Mouse (Mus musculus): ENCODE results near the gene Slc25a42. TPM values are rescaled to one million over a fixed set of nuclear protein-coding genes. Genes with fewer than 3 reads are reported as not detected.

Gene Slc25a42
- 3.6 to 6.2 TPM (median 4.5 TPM) in 4 replicates for total RNA-seq (2023)

GRCm38 (mm10) chr8:70212112-70213055, at the start of gene Slc25a42:
Gene Slc25a42 (minus strand): TSS chr8:70212305.

GRCm38 (mm10) chr8:70234080-70234780, 22.1 kb upstream of the Slc25a42 start, which contains the start of the genes Sugp2 and Armc6:
Gene Sugp2 (plus strand): TSS chr8:70234226.
Gene Armc6 (minus strand): TSS chr8:70234466.

GRCm38 (mm10) chr8:70172043-70172681, 39.9 kb downstream of the Slc25a42 start, which contains the start of gene Tmem161a:
Gene Tmem161a (plus strand): TSS chr8:70172356.

GRCm38 (mm10) chr8:70139026-70139857, 72.9 kb downstream of the Slc25a42 start, which contains the start of the genes Rfxank, Borcs8 and Mef2b:
Gene Rfxank (minus strand): TSS chr8:70139154.
Gene Borcs8 (plus strand): TSS chr8:70139499.
Gene Mef2b (plus strand): TSS chr8:70139711.

Other genes starting within 250 kb of the Slc25a42 start
- gene Gatad2a, start 215.9 kb downstream of the Slc25a42 start, total RNA-seq (2023) = 91.2 to 119 TPM (median 106 TPM) in 4 replicates
- gene Mau2, start 169.6 kb downstream of the Slc25a42 start, total RNA-seq (2023) = 120 to 135 TPM (median 124 TPM) in 4 replicates
- gene Sugp1, start 169.5 kb downstream of the Slc25a42 start, total RNA-seq (2023) = 41.7 to 48.8 TPM (median 46.5 TPM) in 4 replicates
- gene Tm6sf2, start 139.4 kb downstream of the Slc25a42 start, total RNA-seq (2023) = 0.41 to 0.42 TPM in 2 of 4 replicates, not detected in the others
- not detected in 4 replicates for gene Hapln4, start 128.8 kb downstream of the Slc25a42 start, total RNA-seq (2023)
- gene Ncan, start 91.4 kb downstream of the Slc25a42 start, total RNA-seq (2023) = 0.12 to 0.24 TPM (median 0.12 TPM) in 4 replicates
- 26.8 to 34.5 TPM (median 33.3 TPM) in 4 replicates for gene Nr2c2ap, start 81.0 kb downstream of the Slc25a42 start, total RNA-seq (2023)
- gene Rfxank, start 73.2 kb downstream of the Slc25a42 start, total RNA-seq (2023) = 29.2 to 34.9 TPM (median 32.5 TPM) in 4 replicates
- 47.1 to 58.2 TPM (median 52.7 TPM) in 4 replicates for gene Borcs8, start 72.8 kb downstream of the Slc25a42 start, total RNA-seq (2023)
- gene Mef2b, start 72.6 kb downstream of the Slc25a42 start, total RNA-seq (2023) = 2.4 to 4.5 TPM (median 4.0 TPM) in 4 replicates
- gene Tmem161a, start 39.9 kb downstream of the Slc25a42 start, total RNA-seq (2023) = 43.7 to 57.9 TPM (median 47.4 TPM) in 4 replicates
- gene Sugp2, start 21.9 kb upstream of the Slc25a42 start, total RNA-seq (2023) = 65.9 to 70.7 TPM (median 67.1 TPM) in 4 replicates
- gene Armc6, start 22.2 kb upstream of the Slc25a42 start, total RNA-seq (2023) = 7.2 to 11.5 TPM (median 10.0 TPM) in 4 replicates
- gene Homer3, start 70.5 kb upstream of the Slc25a42 start, total RNA-seq (2023) = 6.2 to 9.0 TPM (median 6.9 TPM) in 4 replicates
- 67.5 to 86.5 TPM (median 76.3 TPM) in 4 replicates for gene Ddx49, start 90.2 kb upstream of the Slc25a42 start, total RNA-seq (2023)
- gene Cope, start 90.2 kb upstream of the Slc25a42 start, total RNA-seq (2023) = 94.5 to 110 TPM (median 108 TPM) in 4 replicates
- gene Cers1, start 103.5 kb upstream of the Slc25a42 start, total RNA-seq (2023) = not detected in 4 replicates
- gene Gdf1, start 117.5 kb upstream of the Slc25a42 start, total RNA-seq (2023) = not detected in 4 replicates
- gene Upf1, start 141.0 kb upstream of the Slc25a42 start, total RNA-seq (2023) = 68.7 to 78.5 TPM (median 70.9 TPM) in 4 replicates
- 0.48 TPM in 1 of 4 replicates, not detected in the others for gene Comp, start 161.3 kb upstream of the Slc25a42 start, total RNA-seq (2023)
- 16.1 to 28.0 TPM (median 24.1 TPM) in 4 replicates for gene Crtc1, start 227.3 kb upstream of the Slc25a42 start, total RNA-seq (2023)

All from B cell, adult 62 days (primary cell).